Mouse (Mus musculus) hindbrain, embryonic 11.5 days (tissue): ENCODE results near the gene Plod3. TPM values are rescaled to one million over a fixed set of nuclear protein-coding genes. Genes with fewer than 3 reads are reported as not detected.

Experiments
- ATAC-seq: fragments of 200-750 bp; cut with Nextera tagmentation; 2 replicates; pipeline ENCODE4 v1.8.0; 2017; ENCODE audit warnings: mild to moderate bottlenecking, moderate TSS enrichment, moderate library complexity; ENCODE audit not compliant: low FRiP score
- DNase-seq: peaks from one replicate; pipeline ENCODE4 v3.0.0-alpha.2; 2015; ENCODE audit warnings: low spot score
- H3K27ac ChIP-seq: fragments of 300-500 bp; sonication (generic); 2 replicates; pipeline ENCODE4 v1.5.1; 2014; ENCODE audit warnings: mild to moderate bottlenecking, low read depth, low read length
- H3K27me3 ChIP-seq: fragments of 300-500 bp; sonication (generic); 2 replicates; pipeline ENCODE4 v1.6.1; 2014; ENCODE audit warnings: mild to moderate bottlenecking, low read length, moderate library complexity, mixed read lengths; ENCODE audit not compliant: control insufficient read depth, insufficient read depth
- H3K36me3 ChIP-seq: fragments of 300-500 bp; sonication (generic); 2 replicates; pipeline ENCODE4 v1.6.1; 2014; ENCODE audit warnings: mild to moderate bottlenecking, low read length, moderate library complexity, mixed read lengths; ENCODE audit not compliant: control insufficient read depth, insufficient read depth
- H3K4me1 ChIP-seq: fragments of 300-500 bp; sonication (generic); replicated peaks from 2 replicates; pipeline ENCODE4 v1.6.1; 2014; ENCODE audit warnings: low read length, mixed read lengths; ENCODE audit not compliant: control insufficient read depth, insufficient read depth
- H3K4me2 ChIP-seq: fragments of 300-500 bp; sonication (generic); replicated peaks from 2 replicates; pipeline ENCODE4 v1.6.1; 2014; ENCODE audit warnings: mild to moderate bottlenecking, low read depth, low read length
- H3K4me3 ChIP-seq: fragments of 300-500 bp; sonication (generic); 2 replicates; pipeline ENCODE4 v1.5.1; 2014; ENCODE audit warnings: low read depth, low read length
- H3K9ac ChIP-seq: fragments of 300-500 bp; sonication (generic); 2 replicates; pipeline ENCODE4 v1.6.1; 2014; ENCODE audit warnings: low read depth, low read length
- H3K9me3 ChIP-seq: fragments of 300-500 bp; sonication (generic); 2 replicates; pipeline ENCODE4 v1.6.1; 2016; ENCODE audit warnings: low read length; ENCODE audit not compliant: control insufficient read depth
- WGBS: fragments of 180-500 bp; shearing (Covaris S2); extraction: QIAGEN DNeasy Blood & Tissue Kit; methylation state at CpG from one replicate; pipeline ENCODE4 v1.1.7; 2014; 5-methylcytosine and 5-hydroxymethylcytosine counted together
- polyA plus RNA-seq: library from polyadenylated mRNA; unstranded; fragments of >200 nt; fragmentation: Nextera tagmentation; extraction: Ambion mirVana; gene quantifications from 2 replicates; pipeline ENCODE4 v1.2.1, GENCODE M21; 2014

Plod3 gene
- polyA plus RNA-seq, 1 experiment from 2014 or later: 32.4 TPM

DNA sequence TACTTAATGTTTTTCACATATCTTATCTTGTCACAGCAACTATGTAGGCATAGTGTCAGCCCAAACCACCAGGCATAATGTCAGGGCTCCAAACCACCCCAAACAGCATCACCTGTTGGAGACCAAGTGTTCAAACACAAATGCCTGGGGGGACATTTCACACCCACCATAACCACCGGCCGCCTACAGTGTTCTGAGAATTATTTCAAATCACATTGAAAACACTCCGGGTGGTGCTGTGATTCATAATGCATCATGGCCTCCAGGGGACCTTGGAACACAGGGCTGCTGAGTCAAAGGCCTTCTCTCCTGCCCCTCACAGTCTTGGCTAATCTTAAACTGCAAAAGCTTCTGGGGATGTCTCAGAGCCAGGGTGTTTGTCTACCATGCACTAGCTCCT lies 29.1 kb downstream of the Plod3 start:
- no peak overlapping the region for H3K27ac ChIP-seq
- H3K36me3 ChIP-seq: no peaks in the 10 kb centered on the region
- no peaks in the 10 kb centered on the region for H3K4me1 ChIP-seq
- no peaks in the 10 kb centered on the region for H3K27me3 ChIP-seq
- WGBS: 89% methylated on average over 3 of the region's 3 CpGs
- ATAC-seq (no peak), DNase-seq (no peak)
- no peak overlapping the region for H3K4me3 ChIP-seq
- no peak overlapping the region for H3K9ac ChIP-seq
- H3K9me3 ChIP-seq: no peaks in the 10 kb centered on the region
- no peak overlapping the region for H3K4me2 ChIP-seq

DNA sequence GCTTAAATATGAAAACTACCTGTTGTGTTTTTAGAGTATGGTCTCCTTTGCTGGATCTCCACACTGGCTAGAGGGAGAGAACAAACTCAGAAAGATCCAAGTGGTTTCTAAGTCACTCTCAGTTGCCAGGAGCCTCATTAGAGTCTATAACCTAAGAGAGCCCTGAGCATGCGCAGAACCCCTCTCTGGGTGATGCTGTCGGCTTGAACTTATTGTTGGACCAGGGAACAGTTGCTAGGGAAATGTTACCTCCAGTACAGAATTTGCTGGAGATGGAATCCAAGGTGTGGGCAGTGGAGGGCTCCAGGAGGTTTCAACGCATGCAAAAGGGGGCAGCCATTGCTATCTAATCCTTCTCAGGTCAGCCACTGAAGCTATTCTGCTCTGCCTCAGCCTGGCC lies 37.5 kb downstream of the Plod3 start:
- Histone ChIP-seq H3K9me3 (no peaks in the 10 kb centered on the region), H3K36me3 (no peaks in the 10 kb centered on the region), H3K4me3 (no peak overlapping the region), H3K27ac (no peak overlapping the region), H3K9ac (no peak overlapping the region), H3K4me1 (0 out of 2 replicates have a peak, but pooled peaks cover 5% of the 10 kb centered on the region), H3K27me3 (peaks cover 48% of the 10 kb centered on the region), H3K4me2 (no peak overlapping the region)
- no peak for ATAC-seq
- 63% methylated on average over 3 of the region's 3 CpGs for WGBS
- no peak for DNase-seq

DNA sequence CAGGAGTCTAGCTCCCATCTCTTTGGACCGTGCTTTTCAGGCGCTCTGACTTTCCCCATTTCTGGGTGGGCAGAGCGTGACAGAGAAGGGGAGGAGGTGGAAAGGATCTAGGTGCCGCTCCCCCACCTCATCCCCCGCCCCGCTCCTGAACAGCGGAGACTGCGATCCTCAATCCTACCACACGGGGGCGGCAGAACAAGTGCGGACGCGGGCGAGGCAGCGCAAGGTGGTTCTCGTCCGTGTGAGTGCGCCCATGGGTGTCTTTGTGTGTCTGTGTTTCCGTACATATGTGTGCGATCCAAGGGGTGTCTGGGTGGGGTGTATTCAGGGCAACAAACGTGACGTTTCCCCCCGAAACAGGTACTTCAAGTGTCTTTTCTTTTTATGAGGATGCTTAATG lies 38.3 kb downstream of the Plod3 start:
- under 1% methylated on average over 23 of the region's 23 CpGs for WGBS
- Histone ChIP-seq H3K4me2 (peak overlapping the region; percentile 14; the same call in 1 of the 2 replicates), H3K4me3 (no peak overlapping the region), H3K36me3 (no peaks in the 10 kb centered on the region), H3K9me3 (no peaks in the 10 kb centered on the region), H3K9ac (no peak overlapping the region), H3K27ac (no peak overlapping the region), H3K4me1 (0 out of 2 replicates have a peak, but pooled peaks cover 7% of the 10 kb centered on the region), H3K27me3 (peaks cover 52% of the 10 kb centered on the region)
- DNase-seq (peak; percentile 90), ATAC-seq (no peak)

DNA sequence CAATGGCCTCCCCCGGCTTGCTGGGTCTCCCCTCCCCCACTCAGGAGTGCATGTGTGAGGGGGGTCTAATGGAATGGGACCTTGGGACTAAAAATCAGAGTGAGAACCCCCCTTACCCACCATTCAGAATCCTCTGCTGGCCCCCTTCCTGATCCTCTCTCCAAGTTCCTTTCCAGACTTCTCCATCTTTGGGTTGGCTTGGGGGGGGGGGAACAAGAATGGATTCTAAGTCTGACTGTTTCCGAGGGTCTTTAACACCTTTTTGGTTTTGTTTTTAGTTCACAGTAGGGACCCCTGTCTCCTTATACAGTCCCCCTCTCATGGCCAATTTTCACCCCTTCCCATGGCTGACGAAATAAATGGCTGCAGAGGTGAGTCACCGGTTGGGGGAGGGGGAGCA lies 39.3 kb downstream of the Plod3 start, which contains the start of gene Vgf:
Gene Vgf, plus strand, starts transcription at position 301 of the 400 bp plus-strand sequence.
- Histone ChIP-seq H3K4me2 (peak within 1 kb of the TSS; percentile 14; the same call in 1 of the 2 replicates), H3K9me3 (no peaks in the 10 kb centered on the region)

DNA sequence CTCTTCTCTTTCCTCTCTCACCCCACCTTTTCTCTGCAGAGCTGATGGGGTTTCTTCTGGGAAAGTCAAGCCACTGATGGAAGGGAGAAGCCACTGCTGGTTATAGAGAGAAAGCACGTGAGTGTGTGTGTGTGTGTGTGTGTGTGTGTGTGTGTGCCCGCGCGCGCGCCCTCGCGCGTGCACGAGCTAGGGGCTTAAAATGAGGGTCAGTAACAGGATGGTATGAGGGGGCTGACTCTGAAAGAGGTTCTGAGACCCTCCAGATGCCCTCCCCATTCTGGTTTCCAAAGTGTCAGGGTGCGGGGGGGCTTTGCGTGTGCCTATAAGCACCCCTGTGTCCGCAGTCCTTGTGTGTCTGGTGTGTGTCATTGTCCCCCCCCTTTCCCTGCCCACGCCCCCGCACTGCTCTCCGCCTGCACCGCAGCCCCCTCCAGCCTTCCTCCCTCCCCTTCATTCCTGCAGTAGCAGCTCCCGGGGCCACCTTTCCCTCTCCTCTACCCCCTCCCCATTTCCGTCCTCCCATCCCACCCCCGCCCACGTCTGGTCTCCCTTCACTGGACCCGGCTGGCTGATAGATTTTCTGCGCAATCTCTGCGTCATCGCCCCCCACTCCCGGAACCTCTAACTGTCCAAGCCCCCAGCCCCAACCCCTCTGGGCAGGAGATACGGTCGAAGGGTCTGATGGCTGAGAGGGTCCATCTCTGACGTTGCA lies 41.9 kb downstream of the Plod3 start:
- no peaks in the 10 kb centered on the region for H3K36me3 ChIP-seq
- ATAC-seq (no peak), DNase-seq (no peak)
- H3K4me2 ChIP-seq: peak overlapping the region; percentile 46; the same call in 1 of the 2 replicates
- no peak overlapping the region for H3K9ac ChIP-seq
- no peak overlapping the region for H3K4me3 ChIP-seq
- H3K9me3 ChIP-seq: no peaks in the 10 kb centered on the region
- no peak overlapping the region for H3K27ac ChIP-seq
- 4% methylated on average over 29 of the region's 29 CpGs for WGBS
- peaks cover 75% of the 10 kb centered on the region for H3K27me3 ChIP-seq
- peaks cover 16% of the 10 kb centered on the region; the same call in 1 of the 2 replicates for H3K4me1 ChIP-seq

More for the DNA sequence above, 39.3 kb downstream of the Plod3 start, which contains the start of gene Vgf:
- H3K36me3 ChIP-seq: no peaks in the 10 kb centered on the region
- 24% methylated on average over 4 of the region's 4 CpGs for WGBS
- H3K4me1 ChIP-seq: peaks cover 8% of the 10 kb centered on the region; the same call in 1 of the 2 replicates
- DNase-seq: no peak
- H3K4me3 ChIP-seq: no peak within 1 kb of the TSS
- no peak within 1 kb of the TSS for H3K9ac ChIP-seq
- no peak for ATAC-seq
- H3K27ac ChIP-seq: no peak within 1 kb of the TSS
- H3K27me3 ChIP-seq: peaks cover 61% of the 10 kb centered on the region

DNA sequence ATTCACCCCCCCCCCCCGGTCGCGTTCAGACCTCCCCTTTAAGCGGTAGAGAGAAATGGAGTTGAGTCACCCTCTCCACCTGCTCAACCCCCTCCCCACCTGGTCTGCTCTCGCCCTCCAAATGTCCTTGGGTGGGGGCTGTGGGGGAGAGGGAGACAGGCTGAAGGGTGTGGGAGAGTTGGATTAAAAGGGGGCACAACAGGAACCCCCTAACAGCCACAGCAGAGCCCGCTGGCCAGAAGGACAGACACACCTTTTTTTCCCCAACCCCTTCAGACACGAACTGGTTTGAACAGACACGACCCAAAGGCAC lies 42.4 kb downstream of the Plod3 start:
- ATAC-seq (no peak), DNase-seq (no peak)
- Histone ChIP-seq H3K9me3 (no peaks in the 10 kb centered on the region), H3K4me3 (peak overlapping the region; percentile 29), H3K36me3 (no peaks in the 10 kb centered on the region), H3K4me1 (peaks cover 16% of the 10 kb centered on the region; the same call in 1 of the 2 replicates), H3K27me3 (peaks cover 72% of the 10 kb centered on the region), H3K4me2 (peak overlapping the region; percentile 46), H3K27ac (no peak overlapping the region), H3K9ac (no peak overlapping the region)
- 2% methylated on average over 8 of the region's 8 CpGs for WGBS

DNA sequence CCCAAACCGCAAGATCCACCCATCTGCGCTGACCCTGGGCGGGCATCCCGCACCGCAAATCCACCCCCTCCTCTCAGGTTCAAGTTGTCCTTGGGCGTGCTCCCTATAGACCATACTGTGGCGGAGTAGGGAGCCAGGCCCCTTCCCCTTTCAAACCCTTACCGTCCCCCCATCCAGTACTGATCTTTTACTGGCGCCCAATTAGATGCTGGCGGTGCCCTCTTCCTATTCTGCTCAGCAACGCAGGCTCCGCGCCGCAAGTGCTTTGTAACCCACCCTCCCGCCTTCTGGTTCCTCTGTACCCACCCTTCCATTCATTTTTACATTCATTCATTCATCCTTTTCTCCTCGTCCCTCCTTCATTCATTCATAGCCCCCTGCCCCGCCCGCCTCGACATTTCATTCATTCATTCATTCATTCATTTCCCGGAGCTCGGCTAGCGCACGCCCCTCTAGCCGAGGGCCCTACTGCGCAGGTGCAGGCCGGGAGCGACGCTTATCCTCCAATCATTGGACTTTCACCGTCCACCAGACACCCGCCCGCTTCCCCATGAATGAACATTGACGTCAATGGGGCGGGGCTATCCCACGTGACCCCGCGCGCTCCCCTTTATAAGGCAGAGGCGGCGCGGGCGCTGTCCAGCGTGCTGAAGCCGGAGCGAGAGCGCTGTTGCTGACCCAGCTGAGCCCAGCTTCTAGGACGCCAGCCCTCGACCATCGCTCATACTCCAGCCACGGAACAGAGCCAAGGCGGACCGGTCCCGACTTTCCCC lies 43.0 kb downstream of the Plod3 start:
- peak overlapping the region; percentile 29 for H3K4me3 ChIP-seq
- DNase-seq (peak; percentile 99), ATAC-seq (peak; percentile 81)
- H3K27me3 ChIP-seq: peaks cover 68% of the 10 kb centered on the region
- no peaks in the 10 kb centered on the region for H3K36me3 ChIP-seq
- H3K27ac ChIP-seq: no peak overlapping the region
- no peaks in the 10 kb centered on the region for H3K9me3 ChIP-seq
- H3K4me2 ChIP-seq: peak overlapping the region; percentile 46
- under 1% methylated on average over 52 of the region's 52 CpGs for WGBS
- H3K9ac ChIP-seq: no peak overlapping the region
- peaks cover 16% of the 10 kb centered on the region; the same call in 1 of the 2 replicates for H3K4me1 ChIP-seq

DNA sequence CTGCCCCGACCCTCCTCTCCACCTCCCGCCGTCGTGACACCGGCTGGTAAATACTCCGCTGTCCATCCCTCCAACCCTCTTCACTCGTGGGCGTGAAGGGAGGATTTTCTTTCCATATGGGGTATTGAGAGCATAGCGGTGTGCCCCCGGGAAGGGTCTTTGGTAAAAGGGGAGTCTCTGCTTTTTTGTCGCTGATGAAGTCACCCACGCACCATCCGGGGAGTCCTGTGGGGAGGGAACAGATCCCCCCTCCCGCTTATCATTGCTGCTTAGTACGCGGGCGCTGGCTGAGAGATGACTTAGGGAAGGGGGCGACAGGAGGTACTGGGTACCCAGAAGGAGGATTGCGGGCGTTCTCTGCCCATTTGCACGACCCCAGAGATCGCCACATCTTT lies 43.6 kb downstream of the Plod3 start:
- Histone ChIP-seq H3K27me3 (peaks cover 62% of the 10 kb centered on the region), H3K9ac (no peak overlapping the region), H3K4me3 (peak overlapping the region; percentile 6; the same call in 1 of the 2 replicates), H3K4me1 (peaks cover 16% of the 10 kb centered on the region; the same call in 1 of the 2 replicates), H3K36me3 (no peaks in the 10 kb centered on the region), H3K9me3 (no peaks in the 10 kb centered on the region), H3K27ac (no peak overlapping the region), H3K4me2 (peak overlapping the region; percentile 39)
- ATAC-seq: no peak
- 9% methylated on average over 22 of the region's 22 CpGs for WGBS
- DNase-seq: no peak
